Mouse (Mus musculus) hindbrain, embryonic 16.5 days (tissue): ENCODE data around the gene Slc28a1. TPM values are rescaled to one million over a fixed set of nuclear protein-coding genes. Genes with fewer than 3 reads are reported as not detected.
A peak's percentile ranks its signal among the peaks of the same experiment; 100 is the strongest.
"Not testable (repeated sequence)": the region's sequence is repeated elsewhere in the genome, so short reads cannot be mapped to it uniquely, and the experiment has no call there.

Experiments
- ATAC-seq: fragments of 200-750 bp; cut with Nextera tagmentation; 2 replicates; pipeline ENCODE4 v1.8.0; 2017; ENCODE audit warnings: moderate TSS enrichment, moderate library complexity
- H3K27ac ChIP-seq: fragments of 300-500 bp; sonication (generic); 2 replicates; pipeline ENCODE4 v1.5.1; 2014; ENCODE audit warnings: low read depth, mild to moderate bottlenecking, control low read depth, low read length, moderate library complexity
- H3K27me3 ChIP-seq: fragments of 300-500 bp; sonication (generic); replicated peaks from 2 replicates; pipeline ENCODE4 v1.6.1; 2014; ENCODE audit warnings: low read length; ENCODE audit not compliant: control insufficient read depth, insufficient read depth
- H3K36me3 ChIP-seq: fragments of 300-500 bp; sonication (generic); 2 replicates; pipeline ENCODE4 v1.6.1; 2014; ENCODE audit warnings: mild to moderate bottlenecking, low read length, moderate library complexity, mixed read lengths; ENCODE audit not compliant: control insufficient read depth, insufficient read depth
- H3K4me1 ChIP-seq: fragments of 300-500 bp; sonication (generic); 2 replicates; pipeline ENCODE4 v1.6.1; 2014; ENCODE audit warnings: low read depth, low read length; ENCODE audit not compliant: control insufficient read depth, insufficient read depth
- H3K4me2 ChIP-seq: fragments of 300-500 bp; sonication (generic); 2 replicates; pipeline ENCODE4 v1.6.1; 2014; ENCODE audit warnings: mild to moderate bottlenecking, low read length, control low read depth, moderate library complexity
- H3K4me3 ChIP-seq: fragments of 300-500 bp; sonication (generic); 2 replicates; pipeline ENCODE4 v1.5.1; 2014; ENCODE audit warnings: mild to moderate bottlenecking, low read length, control low read depth, moderate library complexity
- H3K9ac ChIP-seq: fragments of 300-500 bp; sonication (generic); 2 replicates; pipeline ENCODE4 v1.6.1; 2014; ENCODE audit warnings: low read depth, mild to moderate bottlenecking, control low read depth, low read length, moderate library complexity
- H3K9me3 ChIP-seq: fragments of 300-500 bp; sonication (generic); 2 replicates; pipeline ENCODE4 v1.6.1; 2014; ENCODE audit warnings: mild to moderate bottlenecking, low read length, moderate library complexity; ENCODE audit not compliant: control insufficient read depth
- WGBS: fragments of 180-500 bp; shearing (Covaris S2); extraction: QIAGEN DNeasy Blood & Tissue Kit; methylation state at CpG from one replicate; pipeline ENCODE4 v1.1.7; 2014; 5-methylcytosine and 5-hydroxymethylcytosine counted together
- polyA plus RNA-seq: library from polyadenylated mRNA; unstranded; fragments of >200 nt; fragmentation: Nextera tagmentation; extraction: Ambion mirVana; gene quantifications from 2 replicates; pipeline ENCODE4 v1.2.1, GENCODE M21; 2015

Gene Slc28a1
- polyA plus RNA-seq, 1 experiment from 2014 or later: not detected

DNA sequence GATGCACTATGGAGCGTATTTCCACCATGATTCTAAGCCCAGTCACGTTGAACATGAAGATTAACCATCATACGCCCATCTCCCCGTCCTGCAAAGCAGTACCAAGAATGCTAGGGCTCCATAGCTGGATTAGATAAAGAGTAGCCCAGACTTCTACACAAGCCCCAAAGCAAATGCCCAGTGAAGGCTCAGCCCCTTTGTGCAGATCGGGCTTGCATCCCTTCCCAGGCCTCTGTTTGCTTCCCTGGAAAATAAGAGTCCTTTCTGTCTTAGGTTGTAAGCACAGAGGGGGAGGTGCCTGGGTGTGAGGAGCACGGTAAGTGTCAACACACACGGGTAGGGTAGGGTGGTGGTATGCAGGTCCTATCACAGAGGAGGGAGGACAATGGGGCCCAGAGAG, 38.2 kb downstream of the Slc28a1 start:
- 84% methylated on average over 7 of the region's 7 CpGs for WGBS
- no peak overlapping the region for H3K4me3 ChIP-seq
- ATAC-seq: no peak
- no peaks in the 10 kb centered on the region for H3K27me3 ChIP-seq
- no peaks in the 10 kb centered on the region for H3K4me1 ChIP-seq
- no peaks in the 10 kb centered on the region for H3K36me3 ChIP-seq
- H3K4me2 ChIP-seq: no peak overlapping the region
- H3K27ac ChIP-seq: no peak overlapping the region
- no peak overlapping the region for H3K9ac ChIP-seq
- no peaks in the 10 kb centered on the region for H3K9me3 ChIP-seq

GRCm38 (mm10) chr7:81153327-81153726, 38.7 kb downstream of the Slc28a1 start:
- Histone ChIP-seq H3K4me3 (no peak overlapping the region), H3K4me1 (no peaks in the 10 kb centered on the region), H3K4me2 (no peak overlapping the region), H3K27me3 (no peaks in the 10 kb centered on the region), H3K27ac (no peak overlapping the region), H3K36me3 (no peaks in the 10 kb centered on the region), H3K9me3 (no peaks in the 10 kb centered on the region), H3K9ac (no peak overlapping the region)
- no peak for ATAC-seq
- 91% methylated on average over 6 of the region's 6 CpGs for WGBS

DNA sequence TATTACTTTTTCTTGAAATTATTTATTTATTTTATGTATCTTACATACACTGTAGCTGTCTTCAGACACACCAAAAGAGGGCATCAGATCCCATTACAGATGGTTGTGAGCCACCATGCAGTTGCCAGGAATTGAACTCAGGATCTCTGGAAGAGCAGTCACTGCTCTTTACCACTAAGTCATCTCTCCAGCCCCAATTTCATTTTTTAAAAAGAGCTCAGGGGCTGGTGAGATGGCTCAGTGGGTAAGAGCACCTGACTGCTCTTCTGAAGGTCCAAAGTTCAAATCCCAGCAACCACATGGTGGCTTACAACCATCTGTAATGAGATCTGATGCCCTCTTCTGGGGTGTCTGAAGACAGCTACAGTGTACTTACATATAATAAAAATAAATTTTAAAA, 39.6 kb downstream of the Slc28a1 start:
- not testable (repeated sequence) for H3K4me3 ChIP-seq, H3K27me3 ChIP-seq, H3K9ac ChIP-seq, H3K36me3 ChIP-seq, H3K9me3 ChIP-seq, ATAC-seq, H3K4me2 ChIP-seq, H3K27ac ChIP-seq, H3K4me1 ChIP-seq

GRCm38 (mm10) chr7:81154960-81155359, 40.4 kb downstream of the Slc28a1 start:
- peak; percentile 74 for ATAC-seq
- Histone ChIP-seq H3K36me3 (no peaks in the 10 kb centered on the region), H3K4me3 (no peak overlapping the region), H3K27me3 (no peaks in the 10 kb centered on the region), H3K9ac (no peak overlapping the region), H3K27ac (no peak overlapping the region), H3K4me1 (no peaks in the 10 kb centered on the region), H3K9me3 (no peaks in the 10 kb centered on the region), H3K4me2 (no peak overlapping the region)
- 3% methylated on average over 3 of the region's 3 CpGs for WGBS

DNA sequence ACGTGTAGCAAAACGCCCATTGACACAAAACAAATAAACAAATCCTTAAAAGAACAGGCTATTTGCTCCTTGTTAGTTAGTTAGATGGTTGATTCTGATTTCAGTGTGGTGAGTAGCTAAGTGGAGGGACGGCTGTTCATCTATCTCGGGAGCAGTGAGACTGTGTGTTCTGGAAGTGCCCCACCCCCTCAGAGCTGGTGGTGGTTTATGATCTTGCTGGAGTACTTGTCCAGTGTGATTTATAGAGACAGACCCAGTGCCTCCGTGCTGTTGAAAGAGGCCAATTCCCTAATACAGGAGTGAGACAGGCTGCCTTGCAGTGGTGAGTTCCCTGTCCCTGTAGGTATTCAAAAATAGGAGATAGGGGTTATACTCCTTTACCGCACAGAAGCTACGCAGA, 44.3 kb downstream of the Slc28a1 start:
- Histone ChIP-seq H3K27ac (no peak overlapping the region), H3K36me3 (no peaks in the 10 kb centered on the region), H3K9ac (no peak overlapping the region), H3K4me2 (no peak overlapping the region), H3K4me1 (no peaks in the 10 kb centered on the region), H3K9me3 (no peaks in the 10 kb centered on the region), H3K4me3 (no peak overlapping the region), H3K27me3 (no peaks in the 10 kb centered on the region)
- WGBS: 72% methylated on average over 7 of the region's 7 CpGs
- no peak for ATAC-seq

DNA sequence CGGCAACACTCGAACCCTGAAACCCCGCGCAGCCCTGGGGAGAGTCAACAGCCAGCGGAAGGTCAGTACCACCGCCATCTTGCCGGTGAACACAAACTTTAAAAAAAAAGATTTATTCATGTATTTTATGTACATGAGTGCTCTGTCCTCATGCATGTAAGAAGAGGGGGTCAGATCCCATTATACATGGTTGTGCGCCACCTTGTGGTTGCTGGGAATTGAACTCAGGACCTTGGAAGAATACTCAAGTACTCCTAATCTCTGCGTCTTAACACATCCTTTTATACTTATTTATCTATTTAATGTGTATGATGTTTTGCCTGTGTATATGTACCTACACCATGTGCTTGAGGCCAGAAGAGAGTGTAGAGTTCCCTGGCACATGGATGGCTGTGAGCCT, 47.1 kb downstream of the Slc28a1 start:
- no peaks in the 10 kb centered on the region for H3K27me3 ChIP-seq
- H3K9ac ChIP-seq: no peak overlapping the region
- 73% methylated on average over 9 of the region's 9 CpGs for WGBS
- H3K9me3 ChIP-seq: no peaks in the 10 kb centered on the region
- ATAC-seq: no peak
- no peaks in the 10 kb centered on the region for H3K36me3 ChIP-seq
- H3K4me3 ChIP-seq: no peak overlapping the region
- H3K4me2 ChIP-seq: no peak overlapping the region
- H3K27ac ChIP-seq: no peak overlapping the region
- no peaks in the 10 kb centered on the region for H3K4me1 ChIP-seq

- no peak overlapping the region for H3K27ac ChIP-seq
- H3K9ac ChIP-seq: no peak overlapping the region
- H3K9me3 ChIP-seq: no peaks in the 10 kb centered on the region
- no peak for ATAC-seq
- H3K4me1 ChIP-seq: no peaks in the 10 kb centered on the region
- no peak overlapping the region for H3K4me2 ChIP-seq
- no peaks in the 10 kb centered on the region for H3K36me3 ChIP-seq
- no peak overlapping the region for H3K4me3 ChIP-seq
- H3K27me3 ChIP-seq: no peaks in the 10 kb centered on the region
- WGBS: 38% methylated on average over 4 of the region's 4 CpGs
Measured at GRCm38 (mm10) chr7:81162345-81162744, 47.7 kb downstream of the Slc28a1 start.

- H3K9ac ChIP-seq: no peak overlapping the region
- H3K4me1 ChIP-seq: no peaks in the 10 kb centered on the region
- H3K4me3 ChIP-seq: no peak overlapping the region
- H3K36me3 ChIP-seq: no peaks in the 10 kb centered on the region
- H3K27me3 ChIP-seq: no peaks in the 10 kb centered on the region
- ATAC-seq: no peak
- H3K27ac ChIP-seq: no peak overlapping the region
- H3K9me3 ChIP-seq: no peaks in the 10 kb centered on the region
- H3K4me2 ChIP-seq: no peak overlapping the region
- 64% methylated on average over 7 of the region's 7 CpGs for WGBS
Measured at GRCm38 (mm10) chr7:81164411-81164810, 49.8 kb downstream of the Slc28a1 start.

- WGBS: 37% methylated on average over 3 of the region's 3 CpGs
- no peak overlapping the region for H3K9ac ChIP-seq
- no peak overlapping the region for H3K4me2 ChIP-seq
- no peaks in the 10 kb centered on the region for H3K27me3 ChIP-seq
- peak; percentile 67; the same call in 1 of the 2 replicates for ATAC-seq
- no peaks in the 10 kb centered on the region for H3K36me3 ChIP-seq
- no peak overlapping the region for H3K4me3 ChIP-seq
- no peaks in the 10 kb centered on the region for H3K4me1 ChIP-seq
- no peak overlapping the region for H3K27ac ChIP-seq
- H3K9me3 ChIP-seq: no peaks in the 10 kb centered on the region
Measured at GRCm38 (mm10) chr7:81167124-81167523, 52.5 kb downstream of the Slc28a1 start.

DNA sequence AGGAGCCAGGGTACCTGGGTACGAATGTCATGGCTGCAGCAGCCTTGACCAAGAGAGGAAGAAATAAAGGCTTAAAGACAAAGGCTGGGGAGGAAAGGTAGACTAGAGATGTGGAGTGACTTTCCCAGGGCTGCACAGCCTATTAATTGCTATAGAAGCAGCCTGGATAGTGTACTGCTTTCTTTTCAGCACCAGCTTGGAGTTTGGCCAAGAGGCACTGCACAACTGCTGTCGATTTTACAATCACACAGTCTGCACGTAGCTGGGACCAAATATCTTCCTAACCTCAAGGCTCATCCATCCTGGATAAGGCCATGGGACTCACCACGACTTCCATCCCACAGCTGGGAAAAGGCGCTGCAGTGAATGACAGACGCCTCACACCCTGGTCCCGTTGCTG, 54.8 kb downstream of the Slc28a1 start:
- Histone ChIP-seq H3K4me3 (no peak overlapping the region), H3K9me3 (peaks cover 3% of the 10 kb centered on the region; the same call in 1 of the 2 replicates), H3K9ac (no peak overlapping the region), H3K27ac (no peak overlapping the region), H3K4me2 (no peak overlapping the region), H3K4me1 (no peaks in the 10 kb centered on the region), H3K36me3 (no peaks in the 10 kb centered on the region), H3K27me3 (no peaks in the 10 kb centered on the region)
- WGBS: 80% methylated on average over 7 of the region's 7 CpGs
- no peak for ATAC-seq
